Mouse (Mus musculus) embryonic facial prominence, embryonic 12.5 days (tissue): ENCODE results near the gene Vcp. TPM values are rescaled to one million over a fixed set of nuclear protein-coding genes. Genes with fewer than 3 reads are reported as not detected.

ENCODE experiments used
- ATAC-seq: fragments of 200-750 bp; cut with Nextera tagmentation; 2 replicates; pipeline ENCODE4 v1.8.0; 2017; ENCODE audit not compliant: insufficient number of reproducible peaks, insufficient read depth, low FRiP score, low TSS enrichment
- H3K27ac ChIP-seq: fragments of 300-500 bp; sonication (generic); 2 replicates; pipeline ENCODE4 v1.5.1; 2016; ENCODE audit warnings: mild to moderate bottlenecking
- H3K27me3 ChIP-seq: fragments of 300-500 bp; sonication (generic); 2 replicates; pipeline ENCODE4 v1.6.1; 2016; ENCODE audit warnings: mild to moderate bottlenecking, moderate library complexity
- H3K36me3 ChIP-seq: fragments of 300-500 bp; sonication (generic); 2 replicates; pipeline ENCODE4 v1.6.1; 2016; ENCODE audit warnings: mild to moderate bottlenecking
- H3K4me1 ChIP-seq: fragments of 300-500 bp; sonication (generic); 2 replicates; pipeline ENCODE4 v1.6.1; 2016
- H3K4me2 ChIP-seq: fragments of 300-500 bp; sonication (generic); replicated peaks from 2 replicates; pipeline ENCODE4 v1.6.1; 2016; ENCODE audit warnings: mild to moderate bottlenecking, moderate library complexity
- H3K4me3 ChIP-seq: fragments of 300-500 bp; sonication (generic); 2 replicates; pipeline ENCODE4 v1.5.1; 2016; ENCODE audit warnings: mild to moderate bottlenecking
- H3K9ac ChIP-seq: fragments of 300-500 bp; sonication (generic); 2 replicates; pipeline ENCODE4 v1.6.1; 2016; ENCODE audit warnings: mild to moderate bottlenecking, moderate library complexity
- H3K9me3 ChIP-seq: fragments of 300-500 bp; sonication (generic); 2 replicates; pipeline ENCODE4 v1.6.1; 2016; ENCODE audit warnings: mild to moderate bottlenecking, moderate library complexity
- WGBS: fragments of 180-500 bp; shearing (Covaris S2); methylation state at CpG from one replicate; pipeline ENCODE4 v1.1.7; 2016; 5-methylcytosine and 5-hydroxymethylcytosine counted together
- polyA plus RNA-seq: library from polyadenylated mRNA; unstranded; fragments of >200 nt; fragmentation: Nextera tagmentation; extraction: Ambion mirVana; gene quantifications from 2 replicates; pipeline ENCODE4 v1.2.1, GENCODE M21; 2016

Gene Vcp
- polyA plus RNA-seq, 1 experiment from 2014 or later, result 642 TPM

DNA sequence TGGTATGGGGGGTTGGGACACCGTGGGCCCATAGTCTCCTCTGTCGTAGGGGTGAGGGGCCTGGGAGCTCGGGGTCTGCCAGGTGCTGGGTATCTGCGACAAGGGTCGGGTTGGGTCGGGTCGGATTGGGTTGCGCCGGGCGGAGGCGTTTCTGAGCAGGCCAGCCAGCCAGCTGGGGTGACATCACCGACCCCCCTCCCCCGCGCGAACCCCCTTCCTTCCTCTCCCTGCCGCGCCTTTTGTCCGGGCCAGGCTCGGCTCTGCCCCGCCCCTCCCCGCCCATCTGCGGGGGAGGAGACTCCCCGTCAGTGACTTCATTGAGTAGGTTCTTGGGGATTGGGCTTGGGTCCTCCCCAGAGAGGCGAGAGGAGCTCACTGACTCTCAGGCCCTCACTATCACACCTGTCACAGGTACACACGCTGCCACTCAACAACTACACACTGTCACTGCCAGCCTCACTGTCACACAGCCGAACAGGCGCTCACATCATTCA, 50.2 kb downstream of the Vcp start:
- 0 out of 2 replicates have a peak, but pooled peaks cover 4% of the 10 kb centered on the region for H3K36me3 ChIP-seq
- H3K4me2 ChIP-seq, result peak overlapping the region; percentile 86
- H3K9ac ChIP-seq, result peak overlapping the region; percentile 81
- peak overlapping the region; percentile 69 for H3K4me3 ChIP-seq
- H3K9me3 ChIP-seq, result no peaks in the 10 kb centered on the region
- H3K4me1 ChIP-seq, result peaks cover 39% of the 10 kb centered on the region
- H3K27ac ChIP-seq, result peak overlapping the region; percentile 86
- peaks cover 15% of the 10 kb centered on the region for H3K27me3 ChIP-seq
- ATAC-seq, result peak; percentile 65
- 0% methylated on average over 17 of the region's 27 CpGs for WGBS

DNA sequence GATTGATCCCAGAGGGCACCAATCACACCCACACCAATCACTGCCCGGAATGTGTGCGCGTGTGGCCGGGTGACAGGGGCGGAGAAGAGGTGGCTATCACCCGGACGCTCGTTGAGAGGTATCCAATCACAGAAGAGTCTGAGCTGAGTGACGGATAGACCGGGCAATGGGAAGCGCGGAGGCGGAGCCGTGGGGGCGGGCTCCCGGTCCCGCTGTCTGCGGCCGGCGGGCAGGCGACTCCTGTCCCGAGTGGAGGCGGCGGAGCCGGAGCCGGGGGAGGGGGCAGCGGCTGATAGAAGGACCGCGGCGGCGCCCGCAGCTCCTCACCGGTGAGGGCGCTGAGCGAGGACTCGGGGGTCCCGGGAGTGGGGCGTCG, 50.6 kb downstream of the Vcp start, which contains the start of gene Dnajb5:
Dnajb5 (plus strand) TSS at position 139 of the 376 bp plus-strand sequence.
- H3K36me3 ChIP-seq, result 0 out of 2 replicates have a peak, but pooled peaks cover 4% of the 10 kb centered on the region
- peaks cover 39% of the 10 kb centered on the region for H3K4me1 ChIP-seq
- H3K4me3 ChIP-seq, result peak within 1 kb of the TSS; percentile 69
- H3K27me3 ChIP-seq, result peaks cover 15% of the 10 kb centered on the region
- H3K9me3 ChIP-seq, result no peaks in the 10 kb centered on the region
- peak within 1 kb of the TSS; percentile 86 for H3K4me2 ChIP-seq
- H3K27ac ChIP-seq, result peak within 1 kb of the TSS; percentile 86
- WGBS, result under 1% methylated on average over 39 of the region's 39 CpGs
- ATAC-seq, result peak; percentile 95
- H3K9ac ChIP-seq, result peak within 1 kb of the TSS; percentile 81

DNA sequence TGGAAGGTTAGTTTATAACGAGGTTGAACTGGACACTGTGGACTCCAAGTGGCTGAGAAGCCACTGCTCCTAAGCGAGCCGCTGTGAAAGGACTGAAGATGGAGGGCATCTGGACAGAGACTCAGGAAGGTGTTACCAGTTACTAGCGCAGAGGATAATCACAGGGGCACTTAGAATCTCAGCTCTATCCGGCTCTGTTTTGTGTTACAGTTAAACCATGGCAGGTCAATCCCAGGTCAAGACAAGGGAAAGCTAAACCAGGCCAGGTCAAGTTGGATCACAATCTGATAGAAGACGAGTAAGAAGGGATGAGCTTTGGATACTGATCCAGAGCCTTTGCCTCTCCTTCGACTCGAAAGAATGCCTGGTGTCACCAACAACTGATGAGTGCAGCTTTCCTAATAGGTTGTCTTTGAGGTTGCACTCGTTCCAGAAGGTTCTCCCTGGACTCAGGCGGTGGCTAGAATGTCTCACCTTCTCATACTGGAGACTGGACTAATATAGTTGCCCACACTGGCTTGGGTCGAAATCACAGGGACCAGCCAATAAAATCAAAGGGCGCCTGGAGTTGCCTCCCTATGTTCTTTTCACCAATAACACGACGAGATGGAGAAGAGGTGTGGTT, 51.1 kb downstream of the Vcp start:
- no peak for ATAC-seq
- H3K9me3 ChIP-seq, result no peaks in the 10 kb centered on the region
- peaks cover 15% of the 10 kb centered on the region for H3K27me3 ChIP-seq
- WGBS, result 10% methylated on average over 14 of the region's 14 CpGs
- H3K4me3 ChIP-seq, result peak overlapping the region; percentile 69
- no peak overlapping the region for H3K27ac ChIP-seq
- 0 out of 2 replicates have a peak, but pooled peaks cover 4% of the 10 kb centered on the region for H3K36me3 ChIP-seq
- peak overlapping the region; percentile 25; the same call in 1 of the 2 replicates for H3K9ac ChIP-seq
- H3K4me1 ChIP-seq, result peaks cover 39% of the 10 kb centered on the region
- H3K4me2 ChIP-seq, result peak overlapping the region; percentile 86

DNA sequence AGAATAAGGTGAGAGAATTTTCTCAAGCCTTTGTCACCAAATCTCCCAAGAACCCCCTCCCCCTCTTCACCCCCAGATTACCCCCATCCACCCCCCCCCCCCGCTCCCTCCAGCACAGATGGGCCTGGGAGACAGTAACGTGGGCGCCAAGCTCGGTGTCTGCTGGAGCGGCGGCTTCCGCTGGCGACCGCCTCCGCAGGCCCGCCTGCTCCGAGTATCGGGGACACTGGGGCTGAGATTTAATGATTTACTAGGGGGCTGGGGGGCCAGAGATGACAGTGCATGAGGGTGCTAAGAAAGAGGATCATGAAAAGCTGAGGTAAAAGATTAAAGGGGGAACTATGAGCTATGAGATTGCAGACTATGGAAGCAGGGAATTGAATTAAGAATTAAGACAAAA, 51.8 kb downstream of the Vcp start:
- Histone ChIP-seq H3K4me2 (peak overlapping the region; percentile 86), H3K27me3 (peaks cover 15% of the 10 kb centered on the region), H3K4me1 (peaks cover 34% of the 10 kb centered on the region), H3K4me3 (peak overlapping the region; percentile 69; the same call in 1 of the 2 replicates), H3K36me3 (no peaks in the 10 kb centered on the region), H3K9me3 (no peaks in the 10 kb centered on the region), H3K9ac (no peak overlapping the region), H3K27ac (no peak overlapping the region)
- ATAC-seq, result no peak
- 38% methylated on average over 13 of the region's 13 CpGs for WGBS

DNA sequence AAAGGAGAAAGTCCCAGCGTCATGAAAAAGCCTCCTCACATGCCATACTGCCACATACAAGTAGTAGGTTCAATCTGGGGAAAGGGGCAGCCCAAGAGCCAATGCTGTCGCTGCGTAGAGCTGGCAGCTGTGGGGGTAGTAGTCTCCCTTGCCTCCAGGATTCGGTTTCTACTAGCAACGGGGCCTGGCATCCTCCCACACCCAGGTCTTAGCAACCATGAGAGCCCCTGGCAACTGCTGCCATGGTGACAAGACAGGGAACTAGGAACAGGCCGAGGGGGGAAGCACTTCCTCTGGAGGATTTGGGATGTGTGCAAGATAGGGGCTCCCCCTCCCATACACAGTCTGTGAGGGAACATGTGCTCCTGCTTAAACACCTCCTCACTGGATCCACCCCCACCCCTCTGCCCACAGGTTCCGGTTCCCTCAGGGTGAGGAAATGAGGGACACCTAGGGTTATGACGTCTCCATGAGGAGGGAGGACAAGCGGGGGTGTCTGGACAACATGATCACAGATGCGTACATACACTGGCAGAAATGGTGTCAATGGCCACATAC, 53.5 kb downstream of the Vcp start:
- no peak overlapping the region for H3K4me2 ChIP-seq
- H3K4me3 ChIP-seq, result no peak overlapping the region
- no peak overlapping the region for H3K9ac ChIP-seq
- H3K4me1 ChIP-seq, result peaks cover 25% of the 10 kb centered on the region
- H3K27ac ChIP-seq, result no peak overlapping the region
- no peak for ATAC-seq
- 41% methylated on average over 10 of the region's 10 CpGs for WGBS
- no peaks in the 10 kb centered on the region for H3K9me3 ChIP-seq
- peaks cover 15% of the 10 kb centered on the region for H3K27me3 ChIP-seq
- no peaks in the 10 kb centered on the region for H3K36me3 ChIP-seq

GRCm38 (mm10) chr4:42945952-42946351, 54.4 kb downstream of the Vcp start:
- Histone ChIP-seq H3K36me3 (no peaks in the 10 kb centered on the region), H3K9ac (no peak overlapping the region), H3K27ac (no peak overlapping the region), H3K9me3 (no peaks in the 10 kb centered on the region), H3K4me2 (no peak overlapping the region), H3K27me3 (peaks cover 15% of the 10 kb centered on the region), H3K4me3 (no peak overlapping the region), H3K4me1 (peaks cover 18% of the 10 kb centered on the region)
- ATAC-seq, result no peak
- 10% methylated on average over 5 of the region's 5 CpGs for WGBS

- no peak overlapping the region for H3K4me3 ChIP-seq
- no peak for ATAC-seq
Measured at GRCm38 (mm10) chr4:42945445-42945844, 54.9 kb downstream of the Vcp start.

DNA sequence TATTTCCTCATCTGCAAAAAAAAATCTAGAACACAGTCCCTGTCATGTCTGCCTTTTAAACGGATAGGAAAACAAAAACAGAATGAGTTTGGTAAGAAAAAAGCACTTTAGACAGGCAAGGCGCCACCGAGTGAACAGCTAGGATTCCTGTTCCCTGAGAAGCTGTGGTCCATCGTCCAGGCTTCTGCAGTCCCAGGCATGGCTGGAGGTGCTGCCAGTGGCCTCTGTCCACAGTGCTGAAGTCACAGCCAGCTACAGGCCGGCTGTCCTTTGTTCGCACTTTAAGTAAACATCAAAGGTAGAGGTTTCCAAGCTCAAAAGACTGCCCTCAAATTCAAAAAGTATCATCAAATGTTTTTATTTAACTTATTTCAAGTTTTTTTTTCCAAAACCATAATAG, 55.3 kb downstream of the Vcp start:
- Histone ChIP-seq H3K4me2 (no peak overlapping the region), H3K9me3 (no peaks in the 10 kb centered on the region), H3K27me3 (peaks cover 15% of the 10 kb centered on the region), H3K27ac (no peak overlapping the region), H3K9ac (no peak overlapping the region), H3K4me1 (peaks cover 10% of the 10 kb centered on the region; the same call in 1 of the 2 replicates), H3K4me3 (no peak overlapping the region), H3K36me3 (no peaks in the 10 kb centered on the region)
- WGBS, result 14% methylated on average over 6 of the region's 6 CpGs
- ATAC-seq, result no peak

More at GRCm38 (mm10) chr4:42945445-42945844, 54.9 kb downstream of the Vcp start:
- Histone ChIP-seq H3K27ac (no peak overlapping the region), H3K36me3 (no peaks in the 10 kb centered on the region), H3K9me3 (no peaks in the 10 kb centered on the region), H3K4me2 (no peak overlapping the region), H3K4me1 (peaks cover 13% of the 10 kb centered on the region), H3K9ac (no peak overlapping the region), H3K27me3 (peaks cover 15% of the 10 kb centered on the region)
- 86% methylated on average over 3 of the region's 3 CpGs for WGBS

DNA sequence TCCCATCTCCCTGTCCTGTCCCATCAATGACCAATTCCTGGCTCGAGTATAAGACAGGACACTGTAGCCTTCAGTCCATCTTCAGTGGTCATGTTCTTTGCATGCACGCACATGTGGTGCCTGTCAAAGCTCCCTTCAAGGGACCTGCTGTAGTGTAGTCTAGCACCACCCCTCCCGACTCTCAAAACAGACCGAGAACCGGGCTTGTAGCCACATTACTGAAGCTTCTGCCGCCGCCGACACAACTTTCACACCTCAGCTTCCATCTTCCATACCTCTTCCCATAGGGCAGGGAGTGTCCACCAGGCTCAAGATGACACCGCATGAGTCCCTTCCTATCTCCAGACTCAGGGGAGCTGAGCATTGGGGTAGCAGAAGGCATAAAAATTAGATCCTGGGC, 56.1 kb downstream of the Vcp start:
- no peaks in the 10 kb centered on the region for H3K9me3 ChIP-seq
- H3K9ac ChIP-seq, result no peak overlapping the region
- peaks cover 15% of the 10 kb centered on the region for H3K27me3 ChIP-seq
- no peak overlapping the region for H3K4me2 ChIP-seq
- H3K4me1 ChIP-seq, result peaks cover 10% of the 10 kb centered on the region; the same call in 1 of the 2 replicates
- no peaks in the 10 kb centered on the region for H3K36me3 ChIP-seq
- no peak overlapping the region for H3K4me3 ChIP-seq
- WGBS, result 88% methylated on average over 9 of the region's 9 CpGs
- H3K27ac ChIP-seq, result no peak overlapping the region
- no peak for ATAC-seq

DNA sequence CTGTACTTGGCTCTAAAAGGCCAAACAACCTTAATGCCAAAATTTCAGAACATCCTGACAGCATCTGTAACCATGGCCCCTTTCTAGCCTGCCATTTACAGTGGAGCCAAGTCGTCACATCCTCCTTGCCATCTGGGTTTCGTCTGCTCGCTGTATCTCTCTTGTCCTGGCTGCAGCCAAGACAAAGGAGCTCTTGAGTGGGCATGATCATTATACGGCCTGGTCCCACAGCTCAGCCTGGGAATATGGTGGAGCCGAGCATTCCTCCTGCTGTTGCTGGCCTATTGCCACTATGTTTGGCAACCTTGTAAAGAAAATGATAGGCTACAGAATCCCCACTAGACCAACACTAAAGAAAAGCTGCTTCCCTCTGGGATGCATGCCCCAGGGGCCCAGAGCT, 57.0 kb downstream of the Vcp start:
- peaks cover 7% of the 10 kb centered on the region; the same call in 1 of the 2 replicates for H3K4me1 ChIP-seq
- no peaks in the 10 kb centered on the region for H3K36me3 ChIP-seq
- no peaks in the 10 kb centered on the region for H3K9me3 ChIP-seq
- H3K4me2 ChIP-seq, result no peak overlapping the region
- WGBS, result 79% methylated on average over 5 of the region's 5 CpGs
- no peak overlapping the region for H3K4me3 ChIP-seq
- no peak overlapping the region for H3K9ac ChIP-seq
- no peak for ATAC-seq
- peaks cover 15% of the 10 kb centered on the region for H3K27me3 ChIP-seq
- H3K27ac ChIP-seq, result no peak overlapping the region

- 80% methylated on average over 7 of the region's 7 CpGs for WGBS
- Histone ChIP-seq H3K27ac (no peak overlapping the region), H3K27me3 (peaks cover 16% of the 10 kb centered on the region), H3K36me3 (no peaks in the 10 kb centered on the region), H3K9me3 (no peaks in the 10 kb centered on the region), H3K9ac (no peak overlapping the region), H3K4me3 (no peak overlapping the region), H3K4me2 (no peak overlapping the region), H3K4me1 (peaks cover under 1% of the 10 kb centered on the region; the same call in 1 of the 2 replicates)
- ATAC-seq, result no peak
Measured at GRCm38 (mm10) chr4:42941396-42941795, 58.9 kb downstream of the Vcp start.

DNA sequence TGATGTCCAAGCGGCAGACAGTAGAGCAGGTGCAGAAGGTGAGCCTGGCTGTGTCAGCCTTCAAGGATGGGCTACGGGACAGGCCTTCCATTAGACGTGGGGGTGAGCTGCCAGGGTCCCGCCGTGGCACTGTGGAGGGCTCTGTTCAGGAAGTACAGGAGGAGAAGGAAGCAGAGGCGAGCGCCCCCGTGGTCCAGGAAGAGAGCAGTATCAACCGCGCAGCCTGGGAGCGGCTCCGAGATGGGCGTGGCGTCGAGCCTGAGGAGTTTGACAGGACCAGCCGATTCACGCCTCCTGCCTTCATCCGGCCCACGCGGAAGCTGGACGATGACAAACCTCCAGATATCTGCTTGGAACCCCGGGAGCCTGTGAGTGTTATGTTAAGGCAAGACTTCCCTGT, 66.7 kb downstream of the Vcp start:
- Histone ChIP-seq H3K27me3 (peaks cover 39% of the 10 kb centered on the region), H3K9ac (no peak overlapping the region), H3K4me3 (peak overlapping the region; percentile 0; the same call in 1 of the 2 replicates), H3K9me3 (no peaks in the 10 kb centered on the region), H3K36me3 (no peaks in the 10 kb centered on the region), H3K4me1 (peaks cover 7% of the 10 kb centered on the region; the same call in 1 of the 2 replicates), H3K4me2 (peak overlapping the region; percentile 33), H3K27ac (no peak overlapping the region)
- no peak for ATAC-seq
- WGBS, result 4% methylated on average over 22 of the region's 22 CpGs
